Mouse (Mus musculus): ENCODE results near the gene Gm28308.

DNA sequence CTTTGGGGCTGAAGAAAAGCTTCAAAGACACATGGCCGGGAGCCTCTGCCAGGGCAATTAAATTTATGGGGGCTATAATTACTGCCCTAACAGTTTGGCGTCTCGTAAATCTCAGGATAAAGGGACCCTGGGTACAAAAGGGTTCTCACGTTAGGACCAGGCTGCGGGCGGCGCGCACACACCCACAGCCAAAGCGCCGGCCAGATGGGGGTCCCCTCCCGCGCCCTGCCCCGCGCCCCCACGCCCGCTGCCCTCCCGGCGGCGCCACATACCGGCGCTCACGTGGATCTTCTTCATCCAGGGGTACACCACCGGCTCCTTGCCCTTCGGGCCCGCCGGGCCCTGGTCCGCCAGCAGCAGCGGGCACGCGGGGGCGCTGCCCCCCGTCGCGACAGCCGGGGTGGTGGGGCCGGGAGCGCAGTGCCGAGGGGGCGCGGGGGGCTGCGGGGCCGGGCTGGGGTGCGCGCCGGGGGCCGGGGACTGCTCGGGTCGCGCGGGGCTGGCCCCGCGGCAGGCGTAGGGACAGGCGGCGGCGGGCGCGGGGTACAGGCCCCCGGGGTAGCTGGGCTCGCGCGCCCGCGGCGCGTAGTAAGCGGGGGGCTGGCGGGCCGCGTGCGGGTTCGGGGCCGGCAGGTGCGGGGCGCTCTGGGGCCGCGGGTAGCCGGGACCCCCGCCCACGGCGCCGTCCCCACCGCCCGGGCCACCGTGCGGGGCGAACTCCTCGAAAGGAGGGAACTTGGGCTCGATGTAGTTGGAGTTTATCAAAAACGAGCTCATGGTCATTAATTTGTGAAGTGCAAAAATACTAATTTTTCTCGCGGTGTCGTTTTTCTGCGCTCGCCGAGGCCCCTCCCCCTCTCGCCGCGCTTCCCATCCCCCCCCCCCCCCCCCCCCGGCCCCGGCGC lies 22.0 kb downstream of the Gm28308 start, which contains the start of gene Hoxa4:
- TF ChIP-seq CTCF (IDR thresholded peaks at IDR 0.05; ENCODE audit: low read depth) (no peak), EP300 (IDR thresholded peaks at IDR 0.05; ENCODE audit: low read depth) (no peak)
